Mouse (Mus musculus) neural tube, embryonic 11.5 days (tissue): Measurements from ENCODE around the gene Gmds. TPM values are rescaled to one million over a fixed set of nuclear protein-coding genes. Genes with fewer than 3 reads are reported as not detected.

Experiments used
- ATAC-seq: fragments of 200-750 bp; cut with Nextera tagmentation; 2 replicates; pipeline ENCODE4 v1.8.0; 2017; ENCODE audit warnings: moderate number of reproducible peaks, mild to moderate bottlenecking, moderate TSS enrichment, moderate library complexity; ENCODE audit not compliant: insufficient read depth, low FRiP score, low TSS enrichment
- DNase-seq: peaks from one replicate; pipeline ENCODE4 v3.0.0-alpha.2; 2015; ENCODE audit warnings: low spot score
- H3K27ac ChIP-seq: fragments of 300-500 bp; sonication (generic); 2 replicates; pipeline ENCODE4 v1.5.1; 2014; ENCODE audit warnings: low read depth, mild to moderate bottlenecking, low read length
- H3K27me3 ChIP-seq: fragments of 300-500 bp; sonication (generic); 2 replicates; pipeline ENCODE4 v1.6.1; 2014; ENCODE audit warnings: mild to moderate bottlenecking, low read length, mixed read lengths; ENCODE audit not compliant: control insufficient read depth, insufficient read depth
- H3K36me3 ChIP-seq: fragments of 300-500 bp; sonication (generic); 2 replicates; pipeline ENCODE4 v1.6.1; 2014; ENCODE audit warnings: mild to moderate bottlenecking, low read length, moderate library complexity, mixed read lengths; ENCODE audit not compliant: control insufficient read depth, insufficient read depth
- H3K4me1 ChIP-seq: fragments of 300-500 bp; sonication (generic); 2 replicates; pipeline ENCODE4 v1.6.1; 2014; ENCODE audit warnings: low read length, mixed read lengths; ENCODE audit not compliant: control insufficient read depth, insufficient read depth
- H3K4me2 ChIP-seq: fragments of 300-500 bp; sonication (generic); 2 replicates; pipeline ENCODE4 v1.6.1; 2014; ENCODE audit warnings: low read depth, mild to moderate bottlenecking, moderate library complexity
- H3K4me3 ChIP-seq: fragments of 300-500 bp; sonication (generic); 2 replicates; pipeline ENCODE4 v1.5.1; 2014; ENCODE audit warnings: low read depth, low read length
- H3K9ac ChIP-seq: fragments of 300-500 bp; sonication (generic); 2 replicates; pipeline ENCODE4 v1.6.1; 2014; ENCODE audit warnings: mild to moderate bottlenecking, low read length
- H3K9me3 ChIP-seq: fragments of 300-500 bp; sonication (generic); 2 replicates; pipeline ENCODE4 v1.6.1; 2016; ENCODE audit warnings: low read length; ENCODE audit not compliant: control insufficient read depth
- WGBS: fragments of 180-500 bp; shearing (Covaris S2); extraction: QIAGEN DNeasy Blood & Tissue Kit; methylation state at CpG from one replicate; pipeline ENCODE4 v1.1.7; 2014; 5-methylcytosine and 5-hydroxymethylcytosine counted together
- polyA plus RNA-seq: library from polyadenylated mRNA; unstranded; fragments of >200 nt; fragmentation: Nextera tagmentation; extraction: Ambion mirVana; gene quantifications from 2 replicates; pipeline ENCODE4 v1.2.1, GENCODE M21; 2014

Gmds gene
- polyA plus RNA-seq, 1 experiment from 2014 or later, result 27.5 TPM

DNA sequence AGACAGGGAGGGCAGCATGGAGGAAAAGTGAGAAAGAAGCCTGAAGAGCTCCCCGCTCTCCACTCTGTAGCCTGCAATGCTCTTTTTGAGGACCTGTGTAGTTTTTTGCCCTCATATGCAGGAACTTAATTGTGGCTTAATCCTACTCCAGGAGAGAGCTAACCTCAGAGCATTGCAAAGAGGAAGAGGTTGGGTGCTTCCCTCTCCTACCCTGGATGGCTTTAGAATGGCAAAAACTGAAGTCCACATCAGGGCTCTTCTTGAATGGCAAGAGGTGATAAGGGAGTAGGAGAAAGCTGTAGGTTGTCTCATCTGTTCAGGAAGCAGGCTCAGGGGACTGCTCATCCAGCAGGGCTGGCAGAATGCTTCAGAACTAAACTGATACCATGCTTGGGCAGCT lies 513.4 kb downstream of the Gmds start:
- no peak overlapping the region for H3K27ac ChIP-seq
- H3K9me3 ChIP-seq, result no peaks in the 10 kb centered on the region
- no peak overlapping the region for H3K9ac ChIP-seq
- H3K27me3 ChIP-seq, result 0 out of 2 replicates have a peak, but pooled peaks cover 8% of the 10 kb centered on the region
- DNase-seq (no peak), ATAC-seq (no peak)
- no peaks in the 10 kb centered on the region for H3K36me3 ChIP-seq
- WGBS, result 87% methylated on average over 1 of the region's 1 CpGs
- no peak overlapping the region for H3K4me2 ChIP-seq
- 0 out of 2 replicates have a peak, but pooled peaks cover 3% of the 10 kb centered on the region for H3K4me1 ChIP-seq
- no peak overlapping the region for H3K4me3 ChIP-seq

- H3K27me3 ChIP-seq, result peaks cover 11% of the 10 kb centered on the region
- WGBS, result 12% methylated on average over 5 of the region's 5 CpGs
- no peak overlapping the region for H3K9ac ChIP-seq
- DNase-seq (no peak), ATAC-seq (no peak)
- 0 out of 2 replicates have a peak, but pooled peaks cover 3% of the 10 kb centered on the region for H3K4me1 ChIP-seq
- no peak overlapping the region for H3K4me2 ChIP-seq
- no peaks in the 10 kb centered on the region for H3K36me3 ChIP-seq
- no peaks in the 10 kb centered on the region for H3K9me3 ChIP-seq
- H3K4me3 ChIP-seq, result no peak overlapping the region
- H3K27ac ChIP-seq, result no peak overlapping the region
Observed at GRCm38 (mm10) chr13:31823316-31823715, 515.2 kb downstream of the Gmds start.

GRCm38 (mm10) chr13:31821050-31821449 lies 517.5 kb downstream of the Gmds start:
- H3K4me3 ChIP-seq, result no peak overlapping the region
- H3K27me3 ChIP-seq, result peaks cover 13% of the 10 kb centered on the region
- peak overlapping the region; percentile 37; the same call in 1 of the 2 replicates for H3K9ac ChIP-seq
- no peaks in the 10 kb centered on the region for H3K36me3 ChIP-seq
- 16% methylated on average over 6 of the region's 6 CpGs for WGBS
- ATAC-seq, result no peak
- H3K9me3 ChIP-seq, result no peaks in the 10 kb centered on the region
- H3K27ac ChIP-seq, result no peak overlapping the region
- DNase-seq, result no peak
- 0 out of 2 replicates have a peak, but pooled peaks cover 3% of the 10 kb centered on the region for H3K4me1 ChIP-seq
- H3K4me2 ChIP-seq, result peak overlapping the region; percentile 35

DNA sequence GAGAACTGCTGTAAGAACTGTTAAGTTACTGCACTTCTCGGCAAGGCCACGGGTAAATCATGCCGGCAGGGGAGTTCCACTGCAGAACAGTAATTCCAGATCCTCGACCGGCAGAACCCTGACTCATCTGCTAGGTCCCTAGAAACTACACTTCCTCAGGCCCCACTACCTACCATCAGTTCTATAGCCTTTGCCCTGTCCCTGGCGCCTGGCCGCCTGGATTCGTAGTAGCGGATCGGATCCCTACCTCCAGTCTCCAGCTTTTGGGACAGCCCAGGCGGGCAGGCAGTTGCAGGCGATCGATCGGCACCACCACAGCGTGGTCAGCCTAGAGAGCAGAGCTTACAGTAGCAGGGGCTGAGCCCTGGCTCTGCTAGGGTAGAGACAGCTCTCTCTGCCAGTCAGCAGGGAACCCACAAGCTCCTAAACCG lies 517.9 kb downstream of the Gmds start:
- Histone ChIP-seq H3K36me3 (no peaks in the 10 kb centered on the region), H3K27ac (no peak overlapping the region), H3K4me2 (peak overlapping the region; percentile 35), H3K4me3 (peak overlapping the region; percentile 15; the same call in 1 of the 2 replicates), H3K4me1 (peaks cover 3% of the 10 kb centered on the region; the same call in 1 of the 2 replicates), H3K27me3 (peaks cover 17% of the 10 kb centered on the region), H3K9me3 (no peaks in the 10 kb centered on the region), H3K9ac (peak overlapping the region; percentile 37)
- ATAC-seq, result 0 out of 2 replicates have a peak, but pooled peaks have one; percentile 63
- DNase-seq, result peak; percentile 67
- 1% methylated on average over 16 of the region's 16 CpGs for WGBS

DNA sequence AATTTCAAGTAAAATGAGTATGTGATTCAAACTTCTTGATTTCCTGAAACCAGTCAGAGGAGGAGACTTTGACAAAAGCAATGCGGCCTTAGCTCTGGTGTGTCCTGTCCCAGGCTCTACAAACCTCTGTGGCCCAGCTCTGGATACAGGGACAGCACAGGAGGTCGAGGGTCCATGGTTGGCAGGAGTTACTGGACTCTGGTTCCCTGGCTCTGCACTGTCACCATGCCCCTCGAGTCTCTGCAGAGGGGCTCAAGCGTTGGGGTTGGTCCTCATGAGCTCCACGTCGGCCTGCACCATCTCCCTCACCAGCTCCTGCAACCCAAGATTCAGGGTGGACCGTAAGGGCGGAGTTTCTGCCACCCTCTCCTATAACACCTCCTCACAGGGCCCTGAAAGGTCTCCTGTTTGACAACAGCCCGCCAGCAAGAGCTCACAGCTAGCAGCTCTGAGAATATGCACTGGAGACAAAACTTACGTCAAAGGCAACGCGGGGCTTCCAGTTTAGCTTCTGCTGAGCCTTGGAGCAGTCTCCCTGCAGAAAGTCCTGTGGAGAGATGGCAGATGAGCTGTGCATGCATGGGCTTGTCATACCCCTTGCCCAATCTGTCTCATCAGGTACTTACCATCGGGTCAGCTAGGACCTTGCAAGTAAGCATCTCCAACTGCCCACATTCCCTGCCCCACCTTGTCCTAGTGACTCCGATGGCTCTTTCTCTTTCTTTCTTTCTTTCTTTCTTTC lies 518.7 kb downstream of the Gmds start:
- Histone ChIP-seq H3K4me1 (peaks cover 3% of the 10 kb centered on the region; the same call in 1 of the 2 replicates), H3K27me3 (peaks cover 25% of the 10 kb centered on the region), H3K9me3 (no peaks in the 10 kb centered on the region), H3K27ac (no peak overlapping the region), H3K4me2 (no peak overlapping the region), H3K9ac (no peak overlapping the region), H3K36me3 (no peaks in the 10 kb centered on the region), H3K4me3 (no peak overlapping the region)
- no peak for ATAC-seq
- WGBS, result 25% methylated on average over 14 of the region's 14 CpGs
- no peak for DNase-seq

GRCm38 (mm10) chr13:31818337-31818736 lies 520.2 kb downstream of the Gmds start:
- Histone ChIP-seq H3K4me3 (no peak overlapping the region), H3K36me3 (no peaks in the 10 kb centered on the region), H3K4me1 (peaks cover 6% of the 10 kb centered on the region; the same call in 1 of the 2 replicates), H3K9me3 (no peaks in the 10 kb centered on the region), H3K9ac (no peak overlapping the region), H3K27me3 (peaks cover 40% of the 10 kb centered on the region), H3K27ac (no peak overlapping the region), H3K4me2 (no peak overlapping the region)
- ATAC-seq (no peak), DNase-seq (no peak)
- WGBS, result 35% methylated on average over 7 of the region's 7 CpGs

DNA sequence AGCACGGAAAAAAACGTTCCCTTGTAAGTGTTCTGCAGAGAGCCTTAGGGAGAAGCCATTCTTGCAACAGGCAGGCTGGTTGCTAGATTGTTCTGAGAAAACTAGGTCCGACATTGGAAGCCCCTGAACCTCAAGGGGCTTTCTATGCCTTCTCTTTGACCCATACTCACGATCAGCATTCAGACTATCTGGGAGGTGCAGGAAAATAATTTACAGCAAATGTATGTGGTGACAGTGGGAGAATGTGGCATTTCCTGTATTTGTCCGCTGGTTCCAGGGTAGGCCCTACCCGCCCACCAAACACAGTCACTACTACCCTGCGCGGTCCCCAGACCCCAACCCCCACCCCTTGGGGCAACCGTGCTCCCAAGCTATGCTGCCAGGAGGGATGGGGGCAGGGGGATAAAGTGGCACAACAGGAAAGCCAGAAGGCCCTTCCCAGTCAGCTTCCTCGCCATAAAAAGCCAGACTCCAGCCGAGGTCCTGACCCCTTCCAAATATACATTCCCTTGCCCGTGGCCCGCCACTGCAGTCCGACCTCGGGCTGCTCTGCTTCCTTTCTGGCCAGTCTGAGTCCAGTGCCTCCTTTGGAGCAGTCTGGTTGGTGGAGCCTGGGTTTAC lies 523.0 kb downstream of the Gmds start:
- ATAC-seq (no peak), DNase-seq (no peak)
- Histone ChIP-seq H3K9ac (no peak overlapping the region), H3K36me3 (no peaks in the 10 kb centered on the region), H3K9me3 (no peaks in the 10 kb centered on the region), H3K4me2 (no peak overlapping the region; the same call in 1 of the 2 replicates), H3K27ac (0 out of 2 replicates have a peak overlapping the region, but pooled peaks have one; percentile 6), H3K4me1 (peaks cover 3% of the 10 kb centered on the region; the same call in 1 of the 2 replicates), H3K4me3 (no peak overlapping the region), H3K27me3 (peaks cover 60% of the 10 kb centered on the region)
- 13% methylated on average over 15 of the region's 15 CpGs for WGBS

DNA sequence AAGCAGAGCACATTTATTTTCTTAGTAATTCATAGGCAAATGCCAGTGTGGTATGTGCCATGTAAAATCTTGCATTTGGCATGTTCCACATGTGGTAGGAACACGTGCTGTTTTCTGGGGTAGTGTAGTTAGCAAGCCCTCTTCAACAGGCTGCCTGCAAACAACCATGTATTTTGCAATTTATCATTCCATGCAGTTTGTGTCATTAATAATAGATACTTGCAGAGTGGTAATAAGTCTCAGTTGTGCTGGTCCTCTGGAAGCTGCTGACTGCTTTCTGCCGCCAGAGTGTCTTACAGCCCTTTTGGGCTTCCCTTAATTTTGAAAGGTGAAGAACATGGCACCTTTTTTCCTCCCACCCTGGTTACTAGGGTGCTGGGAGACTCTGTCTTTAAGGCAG lies 525.8 kb downstream of the Gmds start:
- H3K36me3 ChIP-seq, result no peaks in the 10 kb centered on the region
- DNase-seq (no peak), ATAC-seq (no peak)
- peak overlapping the region; percentile 1; the same call in 1 of the 2 replicates for H3K4me3 ChIP-seq
- H3K9me3 ChIP-seq, result no peaks in the 10 kb centered on the region
- H3K27ac ChIP-seq, result no peak overlapping the region
- H3K4me2 ChIP-seq, result peak overlapping the region; percentile 36
- 34% methylated on average over 2 of the region's 2 CpGs for WGBS
- peak overlapping the region; percentile 16; the same call in 1 of the 2 replicates for H3K9ac ChIP-seq
- peaks cover 77% of the 10 kb centered on the region for H3K27me3 ChIP-seq
- peaks cover 5% of the 10 kb centered on the region; the same call in 1 of the 2 replicates for H3K4me1 ChIP-seq
